Mouse (Mus musculus) liver, embryonic 15.5 days (tissue): ENCODE measurements around the gene Fam149a. TPM values are rescaled to one million over a fixed set of nuclear protein-coding genes. Genes with fewer than 3 reads are reported as not detected.
A peak's percentile ranks its signal among the peaks of the same experiment; 100 is the strongest.

ENCODE experiments used
- ATAC-seq: fragments of 200-750 bp; cut with Nextera tagmentation; 2 replicates; pipeline ENCODE4 v1.8.0; 2017; ENCODE audit warnings: moderate number of reproducible peaks, mild to moderate bottlenecking, moderate library complexity; ENCODE audit not compliant: insufficient read depth
- H3K27ac ChIP-seq: fragments of 300-500 bp; sonication (generic); replicated peaks from 2 replicates; pipeline ENCODE4 v1.5.1; 2015; ENCODE audit warnings: mild to moderate bottlenecking, inconsistent platforms
- H3K27me3 ChIP-seq: fragments of 300-500 bp; sonication (generic); 2 replicates; pipeline ENCODE4 v1.6.1; 2015; ENCODE audit warnings: mild to moderate bottlenecking, inconsistent platforms
- H3K36me3 ChIP-seq: fragments of 300-500 bp; sonication (generic); replicated peaks from 2 replicates; pipeline ENCODE4 v1.6.1; 2015; ENCODE audit warnings: moderate library complexity, mild to moderate bottlenecking, inconsistent platforms
- H3K4me1 ChIP-seq: fragments of 300-500 bp; sonication (generic); replicated peaks from 2 replicates; pipeline ENCODE4 v1.6.1; 2015; ENCODE audit warnings: inconsistent platforms
- H3K4me2 ChIP-seq: fragments of 300-500 bp; sonication (generic); 2 replicates; pipeline ENCODE4 v1.6.1; 2015; ENCODE audit warnings: moderate library complexity, mild to moderate bottlenecking, inconsistent platforms
- H3K4me3 ChIP-seq: fragments of 300-500 bp; sonication (generic); replicated peaks from 2 replicates; pipeline ENCODE4 v1.5.1; 2015; ENCODE audit warnings: mild to moderate bottlenecking, inconsistent platforms
- H3K9ac ChIP-seq: fragments of 300-500 bp; sonication (generic); 2 replicates; pipeline ENCODE4 v1.6.1; 2015; ENCODE audit warnings: moderate library complexity, mild to moderate bottlenecking, inconsistent platforms
- H3K9me3 ChIP-seq: fragments of 300-500 bp; sonication (generic); replicated peaks from 2 replicates; pipeline ENCODE4 v1.6.1; 2016; ENCODE audit warnings: inconsistent platforms
- WGBS: fragments of 180-500 bp; shearing (Covaris S2); methylation state at CpG from one replicate; pipeline ENCODE4 v1.1.7; 2015; ENCODE audit warnings: mixed read lengths; ENCODE audit not compliant: insufficient replicate concordance; 5-methylcytosine and 5-hydroxymethylcytosine counted together
- polyA plus RNA-seq: library from polyadenylated mRNA; unstranded; fragments of >200 nt; fragmentation: Nextera tagmentation; extraction: Ambion mirVana; gene quantifications from 2 replicates; pipeline ENCODE4 v1.2.1, GENCODE M21; 2015

The Fam149a gene
- polyA plus RNA-seq, 1 experiment from 2014 or later: 1.9 TPM

DNA sequence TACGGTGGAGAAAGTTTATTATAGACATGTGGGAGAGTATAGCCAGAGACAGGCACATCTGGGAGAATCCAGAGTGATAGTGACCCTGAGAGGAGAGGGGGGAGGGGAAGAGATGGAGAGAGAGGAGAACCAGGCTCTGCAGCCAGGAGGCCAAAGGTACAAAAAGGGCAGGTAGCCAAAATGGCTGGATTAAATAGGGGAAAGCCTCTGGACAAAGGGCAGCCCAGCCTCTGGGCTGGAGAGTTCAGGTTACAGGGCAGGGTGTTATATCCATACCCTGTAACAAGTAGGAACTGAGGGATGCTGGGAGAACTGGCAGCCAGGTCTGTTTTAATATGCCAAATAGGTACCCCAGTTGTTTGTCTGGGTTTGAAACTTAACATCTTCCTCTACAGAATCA, 18.9 kb downstream of the Fam149a start:
- ATAC-seq: peak; percentile 51; the same call in 1 of the 2 replicates
- no peak overlapping the region for H3K27ac ChIP-seq
- no peaks in the 10 kb centered on the region for H3K4me1 ChIP-seq
- H3K9me3 ChIP-seq: no peaks in the 10 kb centered on the region
- no peak overlapping the region for H3K4me2 ChIP-seq
- no peak overlapping the region for H3K4me3 ChIP-seq
- WGBS: 66% methylated on average over 1 of the region's 1 CpGs
- peaks cover 5% of the 10 kb centered on the region; the same call in 1 of the 2 replicates for H3K27me3 ChIP-seq
- H3K9ac ChIP-seq: no peak overlapping the region
- no peaks in the 10 kb centered on the region for H3K36me3 ChIP-seq

DNA sequence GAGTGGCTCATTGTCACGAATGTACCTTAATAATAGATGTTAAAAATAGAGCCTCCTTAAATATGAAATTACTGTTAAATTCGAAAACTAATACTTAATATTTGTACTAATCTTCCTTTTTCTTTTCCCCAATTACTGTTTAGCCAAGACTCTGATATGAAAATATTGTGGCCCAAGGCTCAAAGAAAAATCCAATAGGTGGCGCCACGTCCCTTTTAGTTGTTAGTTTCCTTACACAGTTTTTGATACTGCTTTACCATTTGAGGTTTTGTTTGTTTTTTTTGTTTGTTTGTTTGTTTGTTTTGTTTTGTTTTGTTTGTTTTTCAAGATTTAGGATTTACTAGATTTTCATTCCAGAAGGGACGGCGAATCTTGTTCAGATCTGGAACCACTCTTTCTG, 19.8 kb downstream of the Fam149a start:
- Histone ChIP-seq H3K4me3 (no peak overlapping the region), H3K36me3 (no peaks in the 10 kb centered on the region), H3K9ac (no peak overlapping the region), H3K4me2 (no peak overlapping the region), H3K4me1 (no peaks in the 10 kb centered on the region), H3K27me3 (peaks cover 7% of the 10 kb centered on the region; the same call in 1 of the 2 replicates), H3K9me3 (no peaks in the 10 kb centered on the region), H3K27ac (no peak overlapping the region)
- WGBS: 49% methylated on average over 6 of the region's 6 CpGs
- ATAC-seq: no peak

- H3K9me3 ChIP-seq: no peaks in the 10 kb centered on the region
- ATAC-seq: no peak
These were observed 22.9 kb downstream of the Fam149a start for GRCm38 (mm10) chr8:45359091-45359605.

GRCm38 (mm10) chr8:45358132-45358918, 23.8 kb downstream of the Fam149a start:
- Histone ChIP-seq H3K4me3 (peak overlapping the region; percentile 55), H3K27ac (no peak overlapping the region), H3K4me1 (no peaks in the 10 kb centered on the region), H3K27me3 (peaks cover 7% of the 10 kb centered on the region; the same call in 1 of the 2 replicates), H3K4me2 (peak overlapping the region; percentile 55), H3K9me3 (no peaks in the 10 kb centered on the region), H3K9ac (0 out of 2 replicates have a peak overlapping the region, but pooled peaks have one; percentile 21), H3K36me3 (no peaks in the 10 kb centered on the region)
- peak; percentile 47; the same call in 1 of the 2 replicates for ATAC-seq
- 6% methylated on average over 48 of the region's 49 CpGs for WGBS

More at GRCm38 (mm10) chr8:45359091-45359605, 22.9 kb downstream of the Fam149a start:
- H3K4me2 ChIP-seq: no peak overlapping the region
- H3K27ac ChIP-seq: no peak overlapping the region
- no peaks in the 10 kb centered on the region for H3K4me1 ChIP-seq
- H3K9ac ChIP-seq: no peak overlapping the region
- peaks cover 7% of the 10 kb centered on the region; the same call in 1 of the 2 replicates for H3K27me3 ChIP-seq
- H3K36me3 ChIP-seq: no peaks in the 10 kb centered on the region
- H3K4me3 ChIP-seq: no peak overlapping the region
- 60% methylated on average over 6 of the region's 6 CpGs for WGBS

- Histone ChIP-seq H3K4me1 (no peaks in the 10 kb centered on the region), H3K9me3 (no peaks in the 10 kb centered on the region), H3K27ac (no peak overlapping the region), H3K36me3 (no peaks in the 10 kb centered on the region), H3K9ac (no peak overlapping the region), H3K4me3 (no peak overlapping the region), H3K4me2 (no peak overlapping the region), H3K27me3 (peaks cover 7% of the 10 kb centered on the region; the same call in 1 of the 2 replicates)
- 62% methylated on average over 6 of the region's 6 CpGs for WGBS
- no peak for ATAC-seq
These were observed 26.3 kb downstream of the Fam149a start for GRCm38 (mm10) chr8:45355809-45356208.

GRCm38 (mm10) chr8:45345031-45345430, 37.1 kb downstream of the Fam149a start:
- Histone ChIP-seq H3K4me2 (no peak overlapping the region), H3K36me3 (no peaks in the 10 kb centered on the region), H3K27me3 (no peaks in the 10 kb centered on the region), H3K4me1 (no peaks in the 10 kb centered on the region), H3K4me3 (no peak overlapping the region), H3K9me3 (no peaks in the 10 kb centered on the region), H3K9ac (no peak overlapping the region), H3K27ac (no peak overlapping the region)
- WGBS: 14% methylated on average over 6 of the region's 6 CpGs
- no peak for ATAC-seq

DNA sequence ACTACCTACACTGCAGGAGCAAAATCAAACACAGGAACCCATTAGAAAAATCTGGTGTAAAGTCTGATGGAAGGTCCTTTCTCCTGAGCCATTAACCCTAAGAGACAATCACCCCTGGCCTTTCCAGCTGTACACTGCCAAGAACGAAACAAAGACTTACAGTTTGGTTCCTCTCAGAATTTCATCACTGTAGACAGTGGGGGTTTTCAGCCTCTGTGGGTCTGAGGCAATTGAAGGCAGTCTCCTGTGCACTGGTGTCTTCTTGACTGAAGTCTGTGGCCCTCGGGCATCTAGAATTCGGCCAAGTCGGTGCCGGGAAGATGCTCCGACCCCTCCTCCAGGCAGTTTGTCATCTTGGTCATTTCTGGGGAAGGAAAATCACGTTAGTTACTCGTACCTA, 37.8 kb downstream of the Fam149a start:
- ATAC-seq: no peak
- WGBS: 73% methylated on average over 8 of the region's 8 CpGs
- no peak overlapping the region for H3K9ac ChIP-seq
- no peak overlapping the region for H3K27ac ChIP-seq
- no peaks in the 10 kb centered on the region for H3K36me3 ChIP-seq
- no peaks in the 10 kb centered on the region for H3K27me3 ChIP-seq
- no peaks in the 10 kb centered on the region for H3K4me1 ChIP-seq
- H3K4me2 ChIP-seq: no peak overlapping the region
- H3K4me3 ChIP-seq: no peak overlapping the region
- H3K9me3 ChIP-seq: no peaks in the 10 kb centered on the region

- 0 out of 2 replicates have a peak, but pooled peaks have one; percentile 42 for ATAC-seq
- H3K9me3 ChIP-seq: no peaks in the 10 kb centered on the region
- H3K4me1 ChIP-seq: no peaks in the 10 kb centered on the region
- no peak overlapping the region for H3K4me3 ChIP-seq
- H3K27me3 ChIP-seq: no peaks in the 10 kb centered on the region
- peak overlapping the region; percentile 57 for H3K27ac ChIP-seq
- no peak overlapping the region for H3K4me2 ChIP-seq
- H3K9ac ChIP-seq: no peak overlapping the region
- WGBS: 67% methylated on average over 12 of the region's 12 CpGs
- H3K36me3 ChIP-seq: no peaks in the 10 kb centered on the region
These were observed 40.2 kb downstream of the Fam149a start for GRCm38 (mm10) chr8:45341630-45342628.

GRCm38 (mm10) chr8:45333493-45333892, 48.6 kb downstream of the Fam149a start:
- Histone ChIP-seq H3K4me3 (peak overlapping the region; percentile 57), H3K9me3 (no peaks in the 10 kb centered on the region), H3K27me3 (no peaks in the 10 kb centered on the region), H3K36me3 (no peaks in the 10 kb centered on the region), H3K27ac (peak overlapping the region; percentile 33; the same call in 1 of the 2 replicates), H3K4me2 (peak overlapping the region; percentile 66), H3K4me1 (peaks cover 8% of the 10 kb centered on the region; the same call in 1 of the 2 replicates), H3K9ac (no peak overlapping the region)
- ATAC-seq: peak; percentile 77
- 2% methylated on average over 8 of the region's 8 CpGs for WGBS

DNA sequence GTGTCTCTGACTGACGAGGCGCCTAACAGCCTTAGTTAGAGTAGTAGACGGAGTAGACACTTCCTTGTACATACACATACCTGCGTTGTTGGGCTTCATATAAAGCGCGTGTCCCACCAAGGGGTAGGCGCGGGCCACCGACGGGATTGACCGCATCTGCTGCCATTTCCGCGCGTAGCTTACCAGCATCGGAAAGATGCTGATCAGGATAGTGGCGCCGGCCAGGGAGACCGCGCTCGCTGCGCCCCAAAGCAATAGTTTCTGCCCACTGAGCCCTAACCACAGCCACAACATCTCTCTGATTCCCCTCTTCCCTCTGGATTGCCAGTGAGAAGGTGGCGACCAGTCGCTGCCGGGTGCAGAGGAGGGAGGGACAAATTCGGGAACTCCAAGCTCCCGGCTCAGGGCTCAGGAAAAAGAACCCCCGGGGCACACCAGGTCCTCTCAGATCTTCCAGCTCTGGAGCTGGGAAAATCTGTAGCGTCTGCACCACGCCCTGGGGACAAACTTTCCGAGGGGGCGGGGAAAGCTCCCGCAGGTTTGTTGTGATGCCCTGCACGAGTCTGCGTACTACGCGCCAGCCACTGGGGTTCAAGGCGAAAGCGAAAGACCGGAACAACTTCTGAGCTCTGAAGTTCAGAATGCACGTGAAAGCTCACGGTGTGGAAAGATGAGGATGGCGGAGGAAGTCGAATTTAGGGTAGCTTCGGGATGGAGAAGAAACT, 49.2 kb downstream of the Fam149a start, which contains the start of gene Cyp4v3:
Gene Cyp4v3, minus strand, starts transcription at position 532 of the 725 bp plus-strand sequence.
- Histone ChIP-seq H3K36me3 (no peaks in the 10 kb centered on the region), H3K9me3 (no peaks in the 10 kb centered on the region), H3K4me1 (peaks cover 8% of the 10 kb centered on the region; the same call in 1 of the 2 replicates), H3K4me3 (peak within 1 kb of the TSS; percentile 57), H3K4me2 (peak within 1 kb of the TSS; percentile 66), H3K27me3 (no peaks in the 10 kb centered on the region), H3K27ac (peak within 1 kb of the TSS; percentile 33), H3K9ac (peak within 1 kb of the TSS; percentile 8; the same call in 1 of the 2 replicates)
- under 1% methylated on average over 44 of the region's 44 CpGs for WGBS
- ATAC-seq: peak; percentile 72
